Mouse (Mus musculus) WW6 (cell line): ENCODE measurements around the gene Sp8.

Experiments used
- DNase-seq: peaks from one replicate; pipeline ENCODE4 v3.0.0-alpha.2; 2013; ENCODE audit warnings: low read depth, low spot score

Sp8 gene

GRCm38 (mm10) chr12:118846221-118846620 lies at the start of gene Sp8:
Sp8 (plus strand) TSS chr12:118846329.
- no peak for DNase-seq

- no peak for DNase-seq
Observed at GRCm38 (mm10) chr12:118811328-118811961, 34.7 kb upstream of the Sp8 start.

GRCm38 (mm10) chr12:118814561-118814960 lies 31.6 kb upstream of the Sp8 start:
- DNase-seq: no peak

- DNase-seq: no peak
Observed at GRCm38 (mm10) chr12:118816156-118816555, 30.0 kb upstream of the Sp8 start.

- DNase-seq: no peak
Observed at GRCm38 (mm10) chr12:118829881-118830280, 16.2 kb upstream of the Sp8 start.

GRCm38 (mm10) chr12:118836411-118837341 lies 9.5 kb upstream of the Sp8 start:
- peak; percentile 57 for DNase-seq

GRCm38 (mm10) chr12:118837361-118837760 lies 8.8 kb upstream of the Sp8 start:
- DNase-seq: no peak

- no peak for DNase-seq
Observed at GRCm38 (mm10) chr12:118838260-118838659, 7.9 kb upstream of the Sp8 start.

- DNase-seq: no peak
Observed at GRCm38 (mm10) chr12:118839398-118839797, 6.7 kb upstream of the Sp8 start.

GRCm38 (mm10) chr12:118840301-118840700 lies 5.8 kb upstream of the Sp8 start:
- DNase-seq: no peak

- DNase-seq: no peak
Observed at GRCm38 (mm10) chr12:118840861-118841260, 5.3 kb upstream of the Sp8 start.

GRCm38 (mm10) chr12:118841381-118841922 lies 4.7 kb upstream of the Sp8 start:
- DNase-seq: no peak

GRCm38 (mm10) chr12:118841971-118842550 lies 4.1 kb upstream of the Sp8 start:
- DNase-seq: no peak

GRCm38 (mm10) chr12:118842671-118843411 lies 3.3 kb upstream of the Sp8 start:
- no peak for DNase-seq

GRCm38 (mm10) chr12:118844111-118844510 lies 2.0 kb upstream of the Sp8 start:
- no peak for DNase-seq

GRCm38 (mm10) chr12:118844841-118845240 lies 1.3 kb upstream of the Sp8 start:
- DNase-seq: no peak

GRCm38 (mm10) chr12:118845351-118845750 lies 778 bp upstream of the Sp8 start:
- DNase-seq: no peak

GRCm38 (mm10) chr12:118846649-118847321 lies 656 bp downstream of the Sp8 start:
- DNase-seq: peak; percentile 45

GRCm38 (mm10) chr12:118847381-118847780 lies 1.3 kb downstream of the Sp8 start:
- DNase-seq: no peak

GRCm38 (mm10) chr12:118847861-118848495 lies 1.8 kb downstream of the Sp8 start:
- DNase-seq: no peak
